Mouse (Mus musculus): Measurements from ENCODE around the gene Cbx8. TPM values are rescaled to one million over a fixed set of nuclear protein-coding genes. Genes with fewer than 3 reads are reported as not detected.
A peak's percentile ranks its signal among the peaks of the same experiment; 100 is the strongest.

Cbx8 gene
- polyA plus RNA-seq, 1 experiment from 2014 or later, result 10.1 TPM

DNA sequence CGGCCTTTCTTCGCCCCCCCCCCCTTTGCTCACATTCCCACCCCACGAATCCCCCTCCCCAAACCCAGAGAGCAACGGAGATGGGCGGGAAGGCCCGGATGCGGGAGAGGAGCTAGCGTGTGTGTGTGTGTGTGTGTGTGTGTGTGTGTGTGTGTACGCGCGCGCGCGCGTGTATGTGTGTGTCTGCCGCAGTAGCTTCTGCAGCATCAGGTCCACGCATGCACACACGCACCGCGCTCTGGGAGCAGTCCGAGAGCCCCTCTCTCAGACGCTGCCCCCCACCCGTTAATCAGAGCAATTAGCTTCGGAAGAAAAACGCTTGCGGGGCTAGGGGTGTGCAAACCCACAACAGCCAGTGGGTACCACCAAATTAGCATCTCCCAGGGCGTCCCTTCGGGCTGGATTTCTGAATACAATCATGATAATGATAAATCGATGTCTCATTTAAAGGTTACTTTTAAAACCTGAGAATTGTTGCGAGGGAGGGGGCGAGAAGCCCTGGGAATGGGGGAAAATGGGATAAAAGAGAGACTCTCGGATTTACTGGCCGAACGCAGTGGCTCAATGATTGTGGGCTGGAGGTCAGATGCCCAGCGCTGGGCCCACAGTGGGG lies 13.1 kb upstream of the Cbx8 start:
- Histone ChIP-seq H3K27ac (replicated peaks; ENCODE audit: low read depth, low read length) (no peak overlapping the region; the same call in 1 of the 2 replicates), H3K4me2 (ENCODE audit: low read depth, low read length) (peak overlapping the region; percentile 89)

DNA sequence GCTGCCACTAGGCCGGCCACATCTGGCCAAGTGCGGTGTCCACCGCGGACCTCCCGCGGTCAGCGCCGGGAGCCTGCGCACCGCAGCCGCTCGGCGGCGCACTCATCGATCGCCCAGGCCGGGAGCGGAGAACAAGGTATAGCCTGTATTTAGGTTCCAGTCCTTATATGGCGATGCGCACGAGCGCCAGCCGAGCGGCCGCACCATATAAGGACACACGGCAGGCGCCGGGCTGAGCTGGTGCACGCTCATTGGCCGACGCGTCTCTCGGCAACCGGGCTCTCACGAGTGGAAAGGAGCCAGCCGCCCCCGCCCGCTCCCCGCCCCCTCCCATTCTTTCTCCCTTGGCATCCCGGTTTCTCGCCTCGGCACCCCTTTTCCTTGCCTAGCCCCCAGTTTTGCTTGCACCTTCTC lies 12.5 kb upstream of the Cbx8 start:
- H3K27me3 ChIP-seq (replicated peaks; ENCODE audit: control insufficient read depth, insufficient read depth, low read length), result peaks cover 85% of the 10 kb centered on the region
- H3K4me1 ChIP-seq (ENCODE audit: control insufficient read depth, insufficient read depth, low read length), result peaks cover 31% of the 10 kb centered on the region
- ATAC-seq (ENCODE audit: low read depth), result peak; percentile 96
- peak overlapping the region; percentile 52 for H3K9ac ChIP-seq (ENCODE audit: low read depth, low read length)
- peak overlapping the region; percentile 89 for H3K4me2 ChIP-seq (ENCODE audit: low read depth, low read length)
- peak; percentile 98 for DNase-seq (ENCODE audit: low spot score)
- under 1% methylated on average over 32 of the region's 42 CpGs for WGBS
- peak overlapping the region; percentile 38 for H3K4me3 ChIP-seq (ENCODE audit: low read depth, low read length)
- peak overlapping the region; percentile 39 for H3K27ac ChIP-seq (replicated peaks; ENCODE audit: low read depth, low read length)
- H3K36me3 ChIP-seq (ENCODE audit: control insufficient read depth, insufficient read depth, low read length), result no peaks in the 10 kb centered on the region
- no peaks in the 10 kb centered on the region for H3K9me3 ChIP-seq (ENCODE audit: control insufficient read depth, low read length)

More for the DNA sequence above, 13.1 kb upstream of the Cbx8 start:
- Histone ChIP-seq H3K9ac (ENCODE audit: low read depth, low read length) (peak overlapping the region; percentile 49), H3K9me3 (ENCODE audit: control insufficient read depth, low read length) (no peaks in the 10 kb centered on the region), H3K4me1 (ENCODE audit: control insufficient read depth, insufficient read depth, low read length) (peaks cover 36% of the 10 kb centered on the region), H3K4me3 (ENCODE audit: low read depth, low read length) (peak overlapping the region; percentile 38), H3K27me3 (replicated peaks; ENCODE audit: control insufficient read depth, insufficient read depth, low read length) (peaks cover 85% of the 10 kb centered on the region), H3K36me3 (ENCODE audit: control insufficient read depth, insufficient read depth, low read length) (no peaks in the 10 kb centered on the region)
- WGBS, result 1% methylated on average over 34 of the region's 35 CpGs
- ATAC-seq (ENCODE audit: low read depth) (0 out of 2 replicates have a peak, but pooled peaks have one; percentile 3), DNase-seq (ENCODE audit: low spot score) (peak; percentile 55)

- no peaks in the 10 kb centered on the region for H3K36me3 ChIP-seq (ENCODE audit: control insufficient read depth, insufficient read depth, low read length)
- peak overlapping the region; percentile 38 for H3K4me3 ChIP-seq (ENCODE audit: low read depth, low read length)
- 3% methylated on average over 13 of the region's 13 CpGs for WGBS
- no peaks in the 10 kb centered on the region for H3K9me3 ChIP-seq (ENCODE audit: control insufficient read depth, low read length)
- peak overlapping the region; percentile 52 for H3K9ac ChIP-seq (ENCODE audit: low read depth, low read length)
- H3K4me1 ChIP-seq (ENCODE audit: control insufficient read depth, insufficient read depth, low read length), result peaks cover 31% of the 10 kb centered on the region
- H3K27me3 ChIP-seq (replicated peaks; ENCODE audit: control insufficient read depth, insufficient read depth, low read length), result peaks cover 85% of the 10 kb centered on the region
- ATAC-seq (ENCODE audit: low read depth) (peak; percentile 53), DNase-seq (ENCODE audit: low spot score) (peak; percentile 86)
- peak overlapping the region; percentile 39 for H3K27ac ChIP-seq (replicated peaks; ENCODE audit: low read depth, low read length)
- peak overlapping the region; percentile 89 for H3K4me2 ChIP-seq (ENCODE audit: low read depth, low read length)
These were observed 12.0 kb upstream of the Cbx8 start for GRCm38 (mm10) chr11:119052661-119053256.

GRCm38 (mm10) chr11:119051927-119052660 lies 11.3 kb upstream of the Cbx8 start:
- peak overlapping the region; percentile 89 for H3K4me2 ChIP-seq (ENCODE audit: low read depth, low read length)
- ATAC-seq (ENCODE audit: low read depth) (no peak), DNase-seq (ENCODE audit: low spot score) (peak; percentile 81)
- peaks cover 84% of the 10 kb centered on the region for H3K27me3 ChIP-seq (replicated peaks; ENCODE audit: control insufficient read depth, insufficient read depth, low read length)
- no peak overlapping the region for H3K4me3 ChIP-seq (ENCODE audit: low read depth, low read length)
- no peaks in the 10 kb centered on the region for H3K9me3 ChIP-seq (ENCODE audit: control insufficient read depth, low read length)
- H3K4me1 ChIP-seq (ENCODE audit: control insufficient read depth, insufficient read depth, low read length), result peaks cover 34% of the 10 kb centered on the region
- no peak overlapping the region for H3K27ac ChIP-seq (replicated peaks; ENCODE audit: low read depth, low read length)
- 3% methylated on average over 15 of the region's 15 CpGs for WGBS
- H3K36me3 ChIP-seq (ENCODE audit: control insufficient read depth, insufficient read depth, low read length), result no peaks in the 10 kb centered on the region
- H3K9ac ChIP-seq (ENCODE audit: low read depth, low read length), result no peak overlapping the region

GRCm38 (mm10) chr11:119051426-119051825 lies 10.7 kb upstream of the Cbx8 start:
- Histone ChIP-seq H3K4me1 (ENCODE audit: control insufficient read depth, insufficient read depth, low read length) (peaks cover 38% of the 10 kb centered on the region), H3K36me3 (ENCODE audit: control insufficient read depth, insufficient read depth, low read length) (no peaks in the 10 kb centered on the region), H3K9me3 (ENCODE audit: control insufficient read depth, low read length) (no peaks in the 10 kb centered on the region), H3K9ac (ENCODE audit: low read depth, low read length) (no peak overlapping the region), H3K4me3 (ENCODE audit: low read depth, low read length) (no peak overlapping the region), H3K27me3 (replicated peaks; ENCODE audit: control insufficient read depth, insufficient read depth, low read length) (peaks cover 90% of the 10 kb centered on the region), H3K4me2 (ENCODE audit: low read depth, low read length) (no peak overlapping the region), H3K27ac (replicated peaks; ENCODE audit: low read depth, low read length) (no peak overlapping the region)
- ATAC-seq (ENCODE audit: low read depth), result no peak
- DNase-seq (ENCODE audit: low spot score), result no peak

DNA sequence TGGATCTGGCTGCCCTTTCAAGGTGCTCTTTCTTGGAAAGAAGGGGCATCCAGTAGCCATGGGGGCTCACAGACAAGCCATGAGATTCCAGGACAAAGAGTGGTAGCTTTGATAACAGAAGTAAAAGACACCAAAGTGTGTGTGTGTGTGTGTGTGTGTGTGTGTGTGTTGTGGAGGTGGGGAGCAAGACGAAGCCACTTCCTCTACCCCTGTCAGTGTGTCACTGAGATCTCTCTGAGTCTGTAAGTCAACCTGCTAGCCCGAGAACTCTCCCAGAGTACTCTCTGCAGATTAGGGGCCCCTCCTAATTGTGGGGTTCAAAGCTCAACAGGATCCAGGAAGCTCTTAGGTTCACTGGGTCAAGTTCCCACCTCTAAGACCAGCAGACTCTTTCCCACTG lies 9.6 kb upstream of the Cbx8 start:
- Histone ChIP-seq H3K27ac (replicated peaks; ENCODE audit: low read depth, low read length) (no peak overlapping the region), H3K27me3 (replicated peaks; ENCODE audit: control insufficient read depth, insufficient read depth, low read length) (peaks cover 92% of the 10 kb centered on the region), H3K9ac (ENCODE audit: low read depth, low read length) (no peak overlapping the region), H3K4me1 (ENCODE audit: control insufficient read depth, insufficient read depth, low read length) (peaks cover 36% of the 10 kb centered on the region), H3K36me3 (ENCODE audit: control insufficient read depth, insufficient read depth, low read length) (no peaks in the 10 kb centered on the region), H3K4me2 (ENCODE audit: low read depth, low read length) (no peak overlapping the region), H3K9me3 (ENCODE audit: control insufficient read depth, low read length) (no peaks in the 10 kb centered on the region), H3K4me3 (ENCODE audit: low read depth, low read length) (no peak overlapping the region)
- 0% methylated on average over 2 of the region's 2 CpGs for WGBS
- ATAC-seq (ENCODE audit: low read depth) (no peak), DNase-seq (ENCODE audit: low spot score) (no peak)

DNA sequence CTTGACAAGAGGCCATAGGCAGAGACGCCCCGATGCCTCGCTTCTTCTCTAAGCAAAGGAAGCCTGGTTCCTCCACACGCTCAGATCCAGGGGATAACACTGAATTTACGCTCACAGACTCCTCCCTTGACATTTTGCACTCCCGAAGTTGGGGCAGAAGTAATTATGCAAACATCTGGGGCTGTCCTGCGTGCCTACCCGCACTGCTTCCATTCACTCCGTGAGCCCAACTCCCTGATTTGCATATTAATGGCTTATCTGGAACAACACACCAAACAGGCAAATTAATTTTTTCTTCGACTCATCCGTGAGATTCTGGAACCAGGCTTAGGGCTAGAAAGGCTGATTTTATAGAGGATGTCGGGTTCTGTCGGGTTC lies 7.4 kb upstream of the Cbx8 start:
- DNase-seq (ENCODE audit: low spot score) (no peak), ATAC-seq (ENCODE audit: low read depth) (no peak)
- no peaks in the 10 kb centered on the region for H3K9me3 ChIP-seq (ENCODE audit: control insufficient read depth, low read length)
- 2% methylated on average over 13 of the region's 13 CpGs for WGBS
- H3K9ac ChIP-seq (ENCODE audit: low read depth, low read length), result no peak overlapping the region
- H3K27me3 ChIP-seq (replicated peaks; ENCODE audit: control insufficient read depth, insufficient read depth, low read length), result peaks cover 93% of the 10 kb centered on the region
- peak overlapping the region; percentile 37; the same call in 1 of the 2 replicates for H3K4me3 ChIP-seq (ENCODE audit: low read depth, low read length)
- no peaks in the 10 kb centered on the region for H3K36me3 ChIP-seq (ENCODE audit: control insufficient read depth, insufficient read depth, low read length)
- peaks cover 44% of the 10 kb centered on the region for H3K4me1 ChIP-seq (ENCODE audit: control insufficient read depth, insufficient read depth, low read length)
- H3K27ac ChIP-seq (replicated peaks; ENCODE audit: low read depth, low read length), result no peak overlapping the region
- H3K4me2 ChIP-seq (ENCODE audit: low read depth, low read length), result peak overlapping the region; percentile 61; the same call in 1 of the 2 replicates

GRCm38 (mm10) chr11:119047261-119048132 lies 6.7 kb upstream of the Cbx8 start:
- Histone ChIP-seq H3K27me3 (replicated peaks; ENCODE audit: control insufficient read depth, insufficient read depth, low read length) (peaks cover 91% of the 10 kb centered on the region), H3K9me3 (ENCODE audit: control insufficient read depth, low read length) (no peaks in the 10 kb centered on the region), H3K9ac (ENCODE audit: low read depth, low read length) (peak overlapping the region; percentile 52; the same call in 1 of the 2 replicates), H3K4me3 (ENCODE audit: low read depth, low read length) (peak overlapping the region; percentile 37), H3K27ac (replicated peaks; ENCODE audit: low read depth, low read length) (no peak overlapping the region), H3K4me1 (ENCODE audit: control insufficient read depth, insufficient read depth, low read length) (peaks cover 39% of the 10 kb centered on the region), H3K4me2 (ENCODE audit: low read depth, low read length) (peak overlapping the region; percentile 61), H3K36me3 (ENCODE audit: control insufficient read depth, insufficient read depth, low read length) (no peaks in the 10 kb centered on the region)
- ATAC-seq (ENCODE audit: low read depth) (no peak), DNase-seq (ENCODE audit: low spot score) (peak; percentile 84)
- 1% methylated on average over 41 of the region's 43 CpGs for WGBS
